Mouse (Mus musculus) left cerebral cortex, adult 2 months (tissue): Measurements from ENCODE around the gene Atg14. TPM values are rescaled to one million over a fixed set of nuclear protein-coding genes. Genes with fewer than 3 reads are reported as not detected.
"Not testable (repeated sequence)": the region's sequence is repeated elsewhere in the genome, so short reads cannot be mapped to it uniquely, and the experiment has no call there.

ENCODE experiments used
- DNase-seq, 2 experiments: peaks; one replicate each; pipeline ENCODE4 v3.0.0; 2021 to 2022; ENCODE audit warnings: low spot score in 2 of 2, mixed read lengths in 1 of 2; ENCODE audit errors: extremely low spot score in 1 of 2
- H3K27ac ChIP-seq: fragments of 200-600 bp; 2 replicates; pipeline ENCODE4 v1.8.1; 2022
- H3K4me3 ChIP-seq: fragments of 200-600 bp; 2 replicates; pipeline ENCODE4 v1.8.1; 2022
- CTCF ChIP-seq: fragments of 200-600 bp; IDR thresholded peaks from 2 replicates; pipeline ENCODE4 v1.8.1; 2022; ENCODE audit warnings: antibody characterized with exemption, mild to moderate bottlenecking, moderate library complexity
- intact Hi-C: fragments of 180-260 bp; cut with DNase I; formaldehyde crosslinking; loops from one replicate; pipeline ENCODE4 v1.15.1; 2025
- total RNA-seq, 2 experiments: library from RNA; stranded (reverse); gene quantifications; 2 replicates each; pipeline ENCODE4 v1.2.3; 2021

Atg14 gene
- total RNA-seq, 2 experiments from 2014 or later = 18.9 to 20.6 TPM

DNA sequence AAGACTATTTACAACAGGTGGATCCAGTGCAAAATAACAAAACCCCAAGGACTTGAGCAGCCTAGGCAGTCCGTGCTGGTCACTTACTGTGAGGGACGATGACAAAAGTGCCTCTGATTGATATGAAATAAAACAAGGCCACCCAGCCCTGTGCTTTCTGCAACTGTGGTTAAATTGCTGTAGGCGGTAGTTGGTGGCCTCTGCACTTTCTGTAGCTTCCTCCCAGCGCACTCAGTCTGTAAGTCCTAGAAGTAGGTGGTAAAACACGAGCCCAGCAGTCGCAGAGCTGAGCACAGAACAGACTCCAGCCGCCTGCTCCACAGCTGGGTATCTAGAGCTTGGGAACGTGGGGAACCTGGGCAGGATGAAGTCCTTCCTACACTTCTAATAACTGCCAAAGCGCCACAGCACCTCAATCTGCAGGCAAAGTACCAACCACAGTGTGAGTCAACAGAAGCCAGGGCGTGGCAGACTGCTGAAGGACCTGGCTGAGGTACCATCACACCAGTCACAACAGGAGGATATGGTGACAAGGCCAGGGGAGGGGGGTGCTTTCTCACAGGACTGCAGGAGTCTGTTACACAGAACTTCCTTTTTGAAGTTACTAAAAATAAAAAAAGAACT is 29.0 kb downstream of the Atg14 start:
- TF ChIP-seq CTCF = no peak
- Histone ChIP-seq H3K27ac (no peak overlapping the region), H3K4me3 (no peak overlapping the region)
- no peak for DNase-seq
- intact Hi-C loops = no loop called here

DNA sequence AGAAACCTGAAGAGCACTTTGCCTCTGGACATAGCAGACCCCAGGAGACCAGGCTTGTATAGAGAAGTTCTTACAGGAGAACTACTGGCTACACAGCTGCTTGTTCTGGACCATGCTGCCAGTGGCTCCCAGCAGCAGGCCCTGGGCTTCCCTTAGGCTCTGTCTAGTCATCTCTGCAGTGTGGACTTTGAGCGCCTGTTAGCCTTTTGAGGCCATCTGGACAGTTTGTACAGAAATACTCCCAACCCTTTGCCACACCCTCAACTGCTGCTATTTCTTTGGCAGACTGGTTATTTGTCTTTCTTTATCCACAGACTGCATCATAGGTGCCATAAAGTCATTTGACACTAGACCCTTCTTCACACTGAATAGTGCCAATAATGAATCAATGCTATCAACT is 35.4 kb downstream of the Atg14 start:
- no peak overlapping the region for H3K27ac ChIP-seq
- H3K4me3 ChIP-seq = no peak overlapping the region
- intact Hi-C loops = loop anchor here (5.0 kb wide), 1 partner anchor 198 kb away; no protein-coding TSS in a partner anchor
- TF ChIP-seq CTCF = no peak
- DNase-seq = no peak

DNA sequence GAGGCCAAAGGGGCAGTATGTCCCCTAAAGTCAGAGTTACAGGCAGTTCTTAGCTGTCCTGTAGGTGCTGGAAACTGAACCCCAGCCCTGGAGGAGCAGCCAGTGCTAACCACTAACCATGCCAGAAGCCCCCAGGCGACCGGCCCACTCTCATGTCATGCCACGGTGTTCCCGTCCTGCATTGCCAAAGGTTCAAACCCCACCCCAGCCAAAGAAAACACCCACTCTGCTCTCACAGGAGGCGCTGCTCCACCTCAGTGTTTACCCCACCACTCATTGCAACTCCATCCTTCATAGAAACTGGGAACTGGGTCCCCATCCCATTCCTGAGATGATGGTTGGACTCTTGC is 36.3 kb downstream of the Atg14 start:
- intact Hi-C loops = loop anchor here (1.0 to 5.0 kb wide), 2 partner anchors 62 to 117 kb away; partner anchors contain the start of gene Dlgap5
- no peak overlapping the region for H3K4me3 ChIP-seq
- peak overlapping the region; percentile 24 for H3K27ac ChIP-seq
- no peak for TF ChIP-seq CTCF
- DNase-seq = no peak

DNA sequence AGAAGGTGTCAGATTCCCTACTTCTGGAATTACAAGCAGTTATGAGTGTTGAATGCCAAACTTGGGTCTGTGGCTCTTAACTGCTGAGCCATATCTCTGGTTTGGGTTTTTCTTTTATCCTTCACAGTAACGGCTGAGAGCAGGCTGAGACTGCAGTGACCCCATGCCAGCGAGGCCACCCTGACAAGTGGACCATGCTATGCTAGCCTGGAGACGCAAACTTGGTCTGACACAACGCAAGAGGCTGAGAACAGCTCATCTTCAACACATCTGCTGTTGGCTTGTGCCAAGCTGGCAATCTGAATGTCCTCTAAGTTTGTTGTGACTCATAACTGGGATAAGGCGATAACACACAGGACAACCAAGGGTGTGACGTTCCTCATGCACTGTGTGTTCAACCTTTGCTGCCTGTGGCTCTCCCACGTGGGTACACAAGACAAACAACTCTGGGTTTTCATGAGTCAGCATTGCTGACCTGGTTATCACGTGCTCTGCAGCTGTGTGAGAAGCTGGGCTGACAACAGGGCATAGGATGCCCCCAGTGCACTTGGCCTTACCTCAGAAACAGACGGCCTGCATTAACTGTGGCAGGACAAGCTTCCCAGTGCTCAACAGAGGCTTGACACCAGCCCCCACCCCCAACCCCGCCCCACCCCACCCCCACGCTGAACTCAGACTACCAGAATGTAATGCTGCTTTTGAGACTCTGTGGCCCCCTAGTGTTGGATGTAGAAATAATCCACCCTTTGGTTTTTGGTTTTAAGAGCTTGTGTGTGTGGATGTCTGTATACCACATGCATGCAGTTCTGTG is 36.9 kb downstream of the Atg14 start:
- Histone ChIP-seq H3K27ac (peak overlapping the region; percentile 45), H3K4me3 (no peak overlapping the region)
- TF ChIP-seq CTCF = peak; percentile 59
- peak; percentile 35 for DNase-seq
- intact Hi-C loops = loop anchor here (1.0 to 5.0 kb wide), 2 partner anchors 61 to 116 kb away; partner anchors contain the start of gene Dlgap5

DNA sequence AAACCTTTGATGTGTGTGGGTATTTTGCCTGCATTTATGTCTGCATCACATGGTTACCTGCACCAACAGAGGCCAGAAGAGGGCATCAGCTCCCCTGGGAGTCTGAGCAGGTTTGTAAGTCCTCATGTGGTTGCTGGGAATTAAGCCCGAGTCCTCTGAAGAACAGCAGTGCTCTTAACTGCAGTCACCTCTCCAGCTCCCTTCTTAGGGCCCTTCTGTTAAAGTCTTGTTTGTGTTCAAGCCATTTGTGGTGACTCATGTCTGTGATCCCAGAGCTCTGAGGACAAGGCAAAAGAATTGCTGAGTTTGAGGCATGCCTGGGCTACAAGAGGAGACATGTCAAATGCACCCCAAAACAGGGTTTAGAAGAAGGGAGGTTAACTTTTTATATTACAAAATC is 38.0 kb downstream of the Atg14 start:
- intact Hi-C loops = loop anchor here (5.0 kb wide), 1 partner anchor 115 kb away; the partner anchor contains the start of gene Dlgap5
- no peak; the same call in 1 of the 2 replicates for TF ChIP-seq CTCF

DNA sequence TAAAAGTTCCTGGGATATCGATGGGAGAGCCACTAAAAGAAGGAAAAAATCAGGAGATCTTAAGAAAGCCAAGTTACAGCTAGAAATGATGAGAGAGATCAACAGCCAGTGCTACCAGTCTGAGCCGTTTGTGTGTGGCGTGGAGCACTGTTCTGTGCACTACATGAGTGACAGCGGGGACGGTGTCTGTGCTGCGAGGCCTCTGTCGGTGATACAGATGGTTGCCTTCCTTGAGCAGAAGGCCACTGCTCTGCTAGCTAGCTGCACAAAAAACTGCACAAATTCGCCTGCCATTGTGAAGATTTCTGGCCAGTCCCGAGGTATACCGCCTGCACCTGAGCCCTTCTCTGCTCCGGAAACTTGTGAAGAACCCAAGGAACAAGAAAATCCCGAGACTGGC is 40.9 kb downstream of the Atg14 start:
- H3K27ac ChIP-seq = peak overlapping the region; percentile 47; the same call in 1 of the 2 replicates
- H3K4me3 ChIP-seq, DNase-seq: not testable (repeated sequence)
- intact Hi-C loops = loop anchor here (1.0 kb wide), 1 partner anchor 57 kb away; no protein-coding TSS in a partner anchor

More for the DNA sequence above, 38.0 kb downstream of the Atg14 start:
- no peak for DNase-seq
- peak overlapping the region; percentile 45; the same call in 1 of the 2 replicates for H3K27ac ChIP-seq
- no peak overlapping the region for H3K4me3 ChIP-seq

DNA sequence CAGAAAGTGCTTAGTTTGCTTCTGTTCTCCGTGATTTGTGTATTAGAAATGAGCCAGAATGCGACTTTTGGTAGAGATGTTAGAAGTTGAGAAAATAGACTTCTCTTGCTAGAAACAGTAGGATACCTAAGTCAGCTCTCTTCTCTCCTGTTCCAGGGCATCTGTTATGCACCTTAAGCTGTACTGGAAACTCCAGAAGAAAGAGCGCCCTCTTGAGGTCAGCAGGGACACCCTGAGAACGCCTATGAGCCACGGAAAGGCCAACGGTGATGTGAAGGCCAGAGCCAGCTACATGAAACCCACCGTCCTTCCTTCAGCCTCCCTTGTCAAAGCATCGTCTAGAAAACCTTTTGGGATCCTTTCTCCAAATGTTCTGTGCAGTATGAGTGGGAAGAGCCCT is 41.4 kb downstream of the Atg14 start:
- DNase-seq = peak; percentile 59 to 64
- TF ChIP-seq CTCF = peak; percentile 78
- peak overlapping the region; percentile 47 for H3K27ac ChIP-seq
- intact Hi-C loops = loop anchor here (1.0 kb wide), 1 partner anchor 57 kb away; no protein-coding TSS in a partner anchor
- no peak overlapping the region for H3K4me3 ChIP-seq

DNA sequence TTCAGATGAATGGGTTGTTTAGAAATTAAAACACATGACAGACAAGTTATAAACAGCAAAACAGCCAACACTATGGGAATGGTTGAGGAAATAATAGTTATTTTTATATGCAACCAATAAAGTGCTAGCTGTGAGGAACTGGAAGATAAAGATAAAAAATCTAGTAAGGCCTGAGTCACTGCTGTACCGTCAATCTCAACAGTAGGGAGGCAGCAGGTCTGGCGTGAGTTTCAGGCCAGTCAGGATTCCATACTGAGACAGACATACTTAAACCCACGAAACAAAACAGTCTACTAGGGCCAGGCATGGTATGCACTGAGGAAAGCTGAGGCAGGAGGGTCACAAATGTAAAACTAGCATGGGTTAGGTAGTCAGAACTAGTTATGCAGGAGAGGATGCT is 42.2 kb downstream of the Atg14 start:
- DNase-seq = no peak
- Histone ChIP-seq H3K4me3 (no peak overlapping the region), H3K27ac (peak overlapping the region; percentile 60)
- intact Hi-C loops = no loop called here
- TF ChIP-seq CTCF = no peak

DNA sequence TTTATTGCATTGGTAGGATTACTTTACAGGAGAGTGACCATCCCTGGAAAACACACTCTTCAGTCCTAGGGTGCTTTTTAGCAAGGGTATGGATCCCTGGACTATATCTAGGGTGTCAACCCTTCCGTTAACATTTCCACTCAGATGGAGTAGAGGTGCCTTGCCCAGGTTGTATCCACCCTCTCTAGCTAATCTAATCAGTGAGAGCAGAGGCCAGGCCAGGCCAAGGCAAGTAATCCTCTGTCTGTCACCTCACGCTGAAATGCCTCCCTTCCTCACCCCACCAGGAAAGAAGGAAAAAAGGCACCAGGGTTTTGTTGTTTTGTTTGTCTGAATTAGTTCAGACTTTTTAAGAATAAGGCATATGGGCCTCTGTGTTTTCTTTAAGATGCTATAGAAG is 42.6 kb downstream of the Atg14 start:
- Histone ChIP-seq H3K4me3 (no peak overlapping the region), H3K27ac (no peak overlapping the region)
- intact Hi-C loops = loop anchor here (2.0 kb wide), 1 partner anchor 21 kb away; no protein-coding TSS in a partner anchor
- no peak for DNase-seq
- no peak for TF ChIP-seq CTCF

DNA sequence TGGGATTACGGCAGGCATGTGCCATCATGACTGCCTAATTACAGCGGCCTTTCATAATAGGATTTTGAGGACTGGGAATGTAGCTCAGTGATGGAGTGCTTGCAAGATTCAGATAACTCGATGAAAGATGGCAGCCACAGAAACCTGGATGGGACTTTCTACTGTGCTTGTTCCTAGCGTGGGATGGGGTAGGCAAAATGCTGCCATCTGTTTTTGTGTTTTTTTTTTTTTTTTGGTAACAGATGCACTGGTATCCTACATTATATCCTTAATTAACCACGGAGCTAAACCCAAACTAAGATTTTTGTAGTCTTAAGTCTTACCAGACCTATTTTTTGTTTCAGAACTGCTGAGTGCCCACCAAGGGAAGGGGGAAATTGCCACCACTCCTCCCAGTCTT is 44.6 kb downstream of the Atg14 start:
- Histone ChIP-seq H3K27ac (peak overlapping the region; percentile 91), H3K4me3 (no peak overlapping the region)
- DNase-seq = no peak
- no peak for TF ChIP-seq CTCF
- intact Hi-C loops = loop anchor here (2.0 kb wide), 1 partner anchor 19 kb away; no protein-coding TSS in a partner anchor

DNA sequence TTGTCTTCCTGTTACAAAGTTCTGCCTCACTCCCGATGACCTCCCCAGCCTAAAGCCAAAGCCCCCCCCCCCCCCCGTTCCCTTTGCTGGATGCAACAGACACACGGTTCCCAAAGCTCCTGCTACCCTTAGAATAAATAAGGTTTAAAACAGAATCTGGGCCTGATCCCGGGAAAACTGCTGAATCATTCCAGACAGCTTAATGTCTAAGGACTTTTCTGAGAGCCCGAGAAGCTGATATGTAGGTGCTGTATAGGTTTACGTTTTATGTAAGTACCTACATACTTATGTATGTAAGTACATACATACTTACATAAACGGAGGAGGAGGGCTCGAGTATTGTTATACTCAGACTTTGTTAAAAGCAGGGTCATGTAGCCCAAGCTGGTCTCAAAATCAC is 45.1 kb downstream of the Atg14 start:
- intact Hi-C loops = no loop called here
- DNase-seq = no peak
- no peak overlapping the region for H3K4me3 ChIP-seq
- H3K27ac ChIP-seq = peak overlapping the region; percentile 91
- no peak for TF ChIP-seq CTCF

DNA sequence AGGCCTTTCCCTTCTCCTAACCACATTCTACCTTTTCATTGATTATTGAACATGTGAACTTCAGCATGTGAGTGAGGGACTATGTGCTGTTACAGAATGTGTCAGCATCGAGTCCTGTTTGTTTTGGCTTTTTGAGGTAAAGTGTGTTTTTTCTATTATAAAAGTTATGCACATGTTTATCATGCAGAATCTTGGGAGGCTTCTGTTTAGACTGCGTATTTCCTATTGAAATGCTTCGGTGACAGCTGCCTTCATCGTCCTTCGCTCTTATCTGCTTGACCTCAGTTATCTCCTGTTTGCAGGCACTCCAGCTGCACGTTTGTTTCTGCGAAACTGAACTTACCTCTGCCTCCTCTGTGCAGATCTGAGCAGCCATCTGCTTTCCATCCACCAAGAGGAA is 48.1 kb downstream of the Atg14 start:
- Histone ChIP-seq H3K4me3 (no peak overlapping the region), H3K27ac (no peak overlapping the region)
- no peak for DNase-seq
- no peak for TF ChIP-seq CTCF
- intact Hi-C loops = no loop called here
